Mouse (Mus musculus): ENCODE measurements at regions not wholly inside any gene's neighbourhood (a gene's known extent, or its start where the extent isn't known, plus 50 kb on each side); places are given as distances from the start of the nearest gene placed in this dataset.

DNA sequence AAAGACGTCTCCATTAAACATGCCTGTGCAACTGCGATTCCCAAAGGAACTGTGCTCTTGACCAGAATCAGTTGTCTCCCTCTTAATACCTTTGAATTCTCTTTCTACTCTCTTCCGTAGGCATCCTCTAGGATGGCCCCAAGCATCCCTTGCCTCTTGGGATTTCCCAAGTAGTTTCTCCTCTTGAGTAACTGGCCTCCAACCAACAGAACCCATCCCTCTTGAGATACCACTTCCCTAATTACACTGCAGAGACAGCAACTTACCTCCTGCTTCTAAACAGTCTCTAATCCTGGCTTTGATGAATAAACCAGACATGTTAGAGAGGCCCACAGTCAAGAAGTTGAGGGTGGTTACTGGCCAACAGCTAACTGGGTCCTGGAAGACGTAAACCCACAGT is 129.7 kb downstream of the Mreg start:
- TF ChIP-seq CTCF (IDR thresholded peaks at IDR 0.05; ENCODE audit: low read depth), result no peak
- no peak for TF ChIP-seq EP300 (IDR thresholded peaks at IDR 0.05; ENCODE audit: low read depth)
